Mouse (Mus musculus) forebrain, embryonic 12.5 days (tissue): ENCODE data around the gene Hsd11b2. TPM values are rescaled to one million over a fixed set of nuclear protein-coding genes. Genes with fewer than 3 reads are reported as not detected.
A peak's percentile ranks its signal among the peaks of the same experiment; 100 is the strongest.

Experiments used
- ATAC-seq: fragments of 200-750 bp; cut with Nextera tagmentation; 2 replicates; pipeline ENCODE4 v1.8.0; 2017; ENCODE audit warnings: moderate TSS enrichment; ENCODE audit not compliant: low FRiP score
- H3K27ac ChIP-seq: fragments of 300-500 bp; sonication (generic); 2 replicates; pipeline ENCODE4 v1.5.1; 2016; ENCODE audit warnings: mild to moderate bottlenecking
- H3K27me3 ChIP-seq: fragments of 300-500 bp; sonication (generic); 2 replicates; pipeline ENCODE4 v1.6.1; 2016; ENCODE audit warnings: mild to moderate bottlenecking
- H3K36me3 ChIP-seq: fragments of 300-500 bp; sonication (generic); replicated peaks from 2 replicates; pipeline ENCODE4 v1.6.1; 2016; ENCODE audit warnings: mild to moderate bottlenecking
- H3K4me1 ChIP-seq: fragments of 300-500 bp; sonication (generic); 2 replicates; pipeline ENCODE4 v1.6.1; 2016
- H3K4me2 ChIP-seq: fragments of 300-500 bp; sonication (generic); 2 replicates; pipeline ENCODE4 v1.6.1; 2016; ENCODE audit warnings: mild to moderate bottlenecking, moderate library complexity
- H3K4me3 ChIP-seq: fragments of 300-500 bp; sonication (generic); replicated peaks from 2 replicates; pipeline ENCODE4 v1.5.1; 2016; ENCODE audit warnings: mild to moderate bottlenecking
- H3K9ac ChIP-seq: fragments of 300-500 bp; sonication (generic); 2 replicates; pipeline ENCODE4 v1.6.1; 2016; ENCODE audit warnings: mild to moderate bottlenecking
- H3K9me3 ChIP-seq: fragments of 300-500 bp; sonication (generic); 2 replicates; pipeline ENCODE4 v1.6.1; 2016
- WGBS: fragments of 180-500 bp; shearing (Covaris S2); methylation state at CpG from one replicate; pipeline ENCODE4 v1.1.7; 2016; 5-methylcytosine and 5-hydroxymethylcytosine counted together
- polyA plus RNA-seq: library from polyadenylated mRNA; unstranded; fragments of >200 nt; fragmentation: Nextera tagmentation; extraction: Ambion mirVana; gene quantifications from 2 replicates; pipeline ENCODE4 v1.2.1, GENCODE M21; 2016

The Hsd11b2 gene
- polyA plus RNA-seq, result 10.9 and 12.0 TPM in 2 replicates

DNA sequence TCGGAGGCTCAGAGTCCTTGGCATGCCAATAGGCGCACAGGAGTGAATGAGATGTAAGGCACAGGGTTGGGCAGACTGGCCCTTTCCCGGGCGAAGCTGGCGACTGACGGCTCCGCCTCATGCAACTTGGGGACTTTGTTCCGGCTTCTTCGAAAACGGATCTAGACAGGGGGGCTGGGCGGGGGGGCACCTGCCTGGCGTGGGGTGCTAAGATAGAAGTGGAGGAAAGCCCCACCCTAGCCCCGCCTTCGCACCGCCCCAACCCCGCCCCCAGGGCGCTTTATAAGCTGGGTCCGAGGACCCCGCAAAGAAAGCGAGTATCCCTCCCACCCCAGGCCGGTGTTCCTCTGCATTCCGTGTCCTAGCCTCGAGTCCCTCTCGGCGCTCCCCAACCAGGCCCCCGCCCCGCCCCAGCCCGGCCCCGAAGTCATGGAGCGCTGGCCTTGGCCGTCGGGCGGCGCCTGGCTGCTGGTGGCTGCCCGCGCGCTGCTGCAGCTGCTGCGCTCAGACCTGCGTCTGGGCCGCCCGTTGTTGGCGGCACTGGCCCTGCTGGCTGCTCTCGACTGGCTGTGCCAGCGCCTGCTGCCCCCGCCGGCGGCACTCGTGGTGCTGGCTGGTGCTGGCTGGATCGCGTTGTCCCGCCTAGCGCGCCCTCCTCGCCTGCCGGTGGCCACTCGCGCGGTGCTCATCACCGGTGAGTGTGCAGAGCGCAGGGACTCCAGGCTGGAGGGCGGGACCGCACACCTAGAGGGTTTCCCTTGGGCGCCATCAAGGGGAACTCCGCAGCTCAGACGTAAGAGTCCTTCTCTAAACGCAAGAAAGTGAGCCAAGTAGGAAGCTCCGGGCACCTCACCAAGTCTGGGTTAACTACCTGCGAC is at the start of gene Hsd11b2:
Gene Hsd11b2 (plus strand): TSS at position 320 of the 878 bp plus-strand sequence.
- peak within 1 kb of the TSS; percentile 67 for H3K27ac ChIP-seq

DNA sequence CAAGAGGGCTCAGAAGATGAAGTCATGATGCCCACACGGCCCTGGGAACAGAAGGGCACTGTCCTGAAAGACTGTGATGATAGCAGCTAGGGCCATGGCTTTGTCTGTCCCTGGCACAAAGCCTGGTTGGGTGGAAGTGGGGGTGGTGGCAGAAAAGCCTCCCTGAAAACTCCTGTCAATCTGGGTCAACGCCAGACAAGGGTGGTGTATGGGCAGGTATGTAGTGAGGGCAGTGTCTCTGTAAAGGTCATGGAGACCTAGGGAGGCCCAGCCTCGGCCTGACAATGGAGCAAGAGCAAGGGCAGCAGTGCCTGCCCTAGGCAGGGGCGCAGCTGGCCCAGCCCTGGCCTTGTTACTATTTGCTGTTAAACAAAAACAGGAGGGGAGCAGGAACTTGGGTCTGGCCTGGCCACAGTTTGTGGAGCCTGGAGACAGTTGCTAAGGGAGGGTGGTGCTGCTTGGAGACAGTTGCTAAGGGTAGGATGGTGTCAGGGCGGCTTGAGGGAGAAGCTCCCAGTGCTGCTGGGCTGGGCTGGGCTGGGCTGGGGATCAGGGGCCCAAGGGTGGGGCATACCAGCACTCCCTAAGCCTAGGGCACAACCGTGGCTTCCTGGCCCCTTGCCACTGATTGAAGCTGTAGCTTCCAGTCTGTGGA is 49.4 kb upstream of the Hsd11b2 start:
- Histone ChIP-seq H3K4me3 (no peak overlapping the region), H3K9me3 (no peaks in the 10 kb centered on the region), H3K4me2 (peak overlapping the region; percentile 71; the same call in 1 of the 2 replicates), H3K36me3 (peaks cover 4% of the 10 kb centered on the region), H3K9ac (no peak overlapping the region; the same call in 1 of the 2 replicates), H3K27ac (peak overlapping the region; percentile 56), H3K4me1 (peaks cover 55% of the 10 kb centered on the region), H3K27me3 (peaks cover 27% of the 10 kb centered on the region)
- peak; percentile 39 for ATAC-seq
- WGBS, result 36% methylated on average over 6 of the region's 6 CpGs

More for the DNA sequence above, at the start of gene Hsd11b2:
- Histone ChIP-seq H3K36me3 (peaks cover 14% of the 10 kb centered on the region), H3K4me2 (peak within 1 kb of the TSS; percentile 95), H3K9ac (peak within 1 kb of the TSS; percentile 71), H3K27me3 (peaks cover 47% of the 10 kb centered on the region), H3K9me3 (no peaks in the 10 kb centered on the region), H3K4me1 (peaks cover 54% of the 10 kb centered on the region), H3K4me3 (peak within 1 kb of the TSS; percentile 65)
- 1% methylated on average over 67 of the region's 68 CpGs for WGBS
- peak; percentile 65 for ATAC-seq

DNA sequence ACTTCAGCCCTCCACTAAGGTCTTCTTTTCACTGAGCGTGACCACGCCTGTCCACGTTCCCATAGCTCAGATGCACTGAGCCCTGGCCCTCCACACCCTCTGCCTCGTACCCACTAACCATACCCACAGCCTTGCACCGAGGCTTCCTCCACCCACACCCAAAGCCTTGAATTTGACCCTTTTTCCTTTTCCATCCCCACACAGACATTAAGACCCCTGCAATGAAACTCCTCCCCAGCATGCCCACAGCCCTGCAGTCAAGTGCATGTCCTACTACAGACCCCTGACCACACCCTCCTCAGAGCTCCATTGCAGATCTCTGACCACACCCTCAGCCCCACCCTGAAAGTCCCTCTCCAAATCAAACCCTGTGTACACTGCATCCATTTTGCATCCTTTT is 48.7 kb upstream of the Hsd11b2 start:
- H3K9ac ChIP-seq, result no peak overlapping the region
- peaks cover 55% of the 10 kb centered on the region for H3K4me1 ChIP-seq
- H3K36me3 ChIP-seq, result peaks cover 4% of the 10 kb centered on the region
- no peaks in the 10 kb centered on the region for H3K9me3 ChIP-seq
- ATAC-seq, result no peak
- 90% methylated on average over 5 of the region's 5 CpGs for WGBS
- no peak overlapping the region; the same call in 1 of the 2 replicates for H3K4me3 ChIP-seq
- H3K27ac ChIP-seq, result peak overlapping the region; percentile 56; the same call in 1 of the 2 replicates
- H3K4me2 ChIP-seq, result peak overlapping the region; percentile 71
- peaks cover 27% of the 10 kb centered on the region for H3K27me3 ChIP-seq

DNA sequence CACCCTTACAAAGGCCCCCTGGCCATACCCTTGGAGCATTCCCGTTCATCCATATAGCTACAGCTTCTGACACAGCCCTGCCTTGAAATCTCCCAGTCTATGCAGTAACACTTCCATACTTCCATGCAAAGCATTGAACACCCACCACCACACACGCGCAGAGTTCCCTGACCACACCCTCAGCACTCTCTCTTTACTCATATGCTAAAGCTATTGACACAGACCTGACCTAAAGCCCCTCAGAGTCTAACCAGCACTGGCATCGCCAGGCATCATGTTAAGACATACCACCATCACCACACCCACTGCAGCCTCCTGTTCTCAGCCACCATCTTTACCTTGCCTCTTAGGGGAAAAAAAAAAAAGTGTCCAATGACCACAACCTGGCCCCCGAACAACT is 48.3 kb upstream of the Hsd11b2 start:
- Histone ChIP-seq H3K36me3 (peaks cover 8% of the 10 kb centered on the region), H3K9ac (peak overlapping the region; percentile 50; the same call in 1 of the 2 replicates), H3K27ac (no peak overlapping the region; the same call in 1 of the 2 replicates), H3K4me1 (peaks cover 59% of the 10 kb centered on the region), H3K9me3 (no peaks in the 10 kb centered on the region), H3K4me2 (peak overlapping the region; percentile 71), H3K27me3 (peaks cover 29% of the 10 kb centered on the region), H3K4me3 (peak overlapping the region; percentile 41)
- WGBS, result 85% methylated on average over 5 of the region's 5 CpGs
- no peak for ATAC-seq

DNA sequence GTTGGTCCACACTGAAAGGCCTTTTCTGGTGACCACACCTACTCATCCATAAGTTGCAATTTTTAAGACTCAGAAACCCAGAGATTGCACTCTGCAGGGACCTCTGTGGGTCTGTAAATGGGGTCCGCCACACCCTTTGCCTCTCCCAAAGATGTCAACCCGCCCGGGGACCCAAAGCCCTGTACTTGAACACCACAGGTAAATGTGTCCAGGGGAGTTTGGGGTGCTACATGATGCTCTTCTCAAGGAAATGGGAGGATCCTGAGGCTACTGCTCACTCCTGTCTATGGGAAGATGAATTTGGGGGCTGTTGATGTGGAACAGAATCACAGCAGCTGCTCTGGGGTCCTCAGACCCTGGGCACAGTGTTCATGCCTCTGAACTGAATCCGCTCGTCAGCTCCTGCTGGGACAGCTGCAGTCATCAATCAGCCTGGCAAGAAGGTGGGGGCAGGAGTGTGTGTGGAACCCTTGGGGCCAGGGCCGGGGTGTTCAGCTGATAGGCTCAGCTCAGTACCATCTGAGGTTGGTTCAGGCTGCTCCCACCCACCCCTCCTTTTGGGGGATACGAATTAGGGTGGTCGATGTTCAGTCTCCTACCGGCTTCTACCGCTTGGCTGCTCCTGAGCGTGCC is 47.8 kb upstream of the Hsd11b2 start:
- Histone ChIP-seq H3K4me1 (peaks cover 64% of the 10 kb centered on the region), H3K27ac (peak overlapping the region; percentile 71), H3K36me3 (peaks cover 11% of the 10 kb centered on the region), H3K4me3 (peak overlapping the region; percentile 41), H3K9ac (peak overlapping the region; percentile 50), H3K9me3 (no peaks in the 10 kb centered on the region), H3K4me2 (peak overlapping the region; percentile 71), H3K27me3 (peaks cover 33% of the 10 kb centered on the region)
- ATAC-seq, result no peak; the same call in 1 of the 2 replicates
- 18% methylated on average over 11 of the region's 11 CpGs for WGBS

DNA sequence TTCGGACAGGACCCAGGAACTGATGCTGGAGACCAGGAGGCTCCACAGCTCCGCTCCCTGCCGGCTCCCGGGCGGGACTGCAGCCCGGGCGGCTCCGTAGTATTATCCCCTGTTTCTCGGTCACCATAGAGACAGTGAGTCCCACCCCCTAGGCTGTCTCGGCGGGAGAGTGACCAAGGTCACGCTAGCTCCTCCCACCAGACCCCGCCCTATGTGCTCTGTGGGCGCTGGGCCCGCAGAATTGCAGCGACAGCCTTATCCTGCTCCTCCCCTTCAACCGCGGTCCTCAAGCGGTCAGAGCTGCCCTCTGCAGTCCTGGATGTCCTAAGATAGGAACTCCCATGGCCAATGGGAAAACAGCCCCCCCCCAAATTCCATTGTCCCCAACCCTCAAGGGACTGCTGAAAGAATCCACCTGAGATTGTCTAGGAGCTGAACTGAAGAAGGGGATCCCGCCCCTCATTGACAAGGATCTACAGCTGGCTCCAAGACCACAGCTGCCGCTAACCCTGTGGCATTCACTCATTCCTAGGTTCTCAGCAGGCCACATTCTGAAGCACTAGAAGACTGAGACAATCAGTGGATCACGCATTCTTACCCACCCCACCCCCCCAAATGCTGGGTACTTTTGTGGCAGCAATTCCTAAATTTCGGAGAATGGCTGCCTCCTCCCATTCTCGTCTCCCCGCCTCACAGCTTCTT is 47.1 kb upstream of the Hsd11b2 start, which contains the start of gene Tppp3:
Gene Tppp3 (minus strand): TSS at position 213 of the 702 bp plus-strand sequence.
- Histone ChIP-seq H3K27me3 (peaks cover 34% of the 10 kb centered on the region), H3K4me2 (peak within 1 kb of the TSS; percentile 71), H3K36me3 (peaks cover 12% of the 10 kb centered on the region), H3K27ac (peak within 1 kb of the TSS; percentile 71), H3K9me3 (no peaks in the 10 kb centered on the region), H3K9ac (peak within 1 kb of the TSS; percentile 50), H3K4me3 (peak within 1 kb of the TSS; percentile 41), H3K4me1 (peaks cover 65% of the 10 kb centered on the region)
- 5% methylated on average over 25 of the region's 25 CpGs for WGBS
- peak; percentile 91 for ATAC-seq

DNA sequence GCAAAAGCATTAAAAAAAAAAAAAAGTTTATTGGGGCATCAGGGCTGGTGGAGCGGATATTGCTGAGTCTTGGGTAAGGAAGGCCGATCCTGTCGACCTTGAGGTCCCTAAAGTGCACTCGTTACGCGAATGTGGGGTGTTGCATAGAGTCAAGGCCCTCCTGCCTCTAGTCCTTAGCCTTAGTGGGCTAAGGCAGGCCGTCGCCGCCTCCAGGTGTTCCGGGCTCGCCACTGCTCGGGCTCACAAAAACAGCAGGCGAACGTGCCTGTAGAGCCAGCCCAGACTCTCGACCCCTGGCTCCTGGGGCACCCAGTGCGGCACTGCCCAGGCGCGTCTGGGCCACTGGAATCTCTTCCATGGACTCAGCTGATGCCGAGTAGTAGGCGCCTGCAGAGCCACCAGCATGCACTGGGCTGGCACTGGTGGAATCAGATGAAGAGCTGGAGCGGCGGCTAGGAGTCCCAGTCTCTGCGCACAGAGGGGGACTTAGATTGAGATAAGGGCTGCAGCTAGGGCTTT is 46.1 kb upstream of the Hsd11b2 start:
- WGBS, result 15% methylated on average over 23 of the region's 23 CpGs
- Histone ChIP-seq H3K27ac (no peak overlapping the region), H3K27me3 (peaks cover 34% of the 10 kb centered on the region), H3K4me2 (no peak overlapping the region), H3K9me3 (no peaks in the 10 kb centered on the region), H3K4me1 (peaks cover 65% of the 10 kb centered on the region), H3K4me3 (no peak overlapping the region), H3K36me3 (peaks cover 8% of the 10 kb centered on the region; the same call in 1 of the 2 replicates), H3K9ac (no peak overlapping the region)
- ATAC-seq, result no peak

DNA sequence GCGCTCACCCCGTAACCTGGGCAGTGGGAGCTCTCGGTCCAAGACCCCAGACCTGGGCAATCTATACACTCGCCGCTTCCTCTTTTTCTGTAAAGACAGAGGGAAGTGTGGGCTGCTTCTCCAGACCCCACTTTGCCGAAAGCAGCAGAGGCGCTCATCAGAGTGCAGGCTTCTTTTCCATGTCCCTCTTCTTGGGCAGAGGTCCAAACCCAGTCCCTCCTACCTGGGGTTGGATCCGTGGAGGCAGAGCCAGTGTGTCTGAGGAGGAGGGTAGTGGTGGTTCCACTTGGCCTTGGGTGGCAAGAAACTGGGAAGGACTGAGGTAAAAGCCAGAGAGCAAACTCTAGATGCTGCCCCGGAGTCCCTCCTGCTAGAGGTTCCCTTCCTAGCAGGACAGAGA is 45.6 kb upstream of the Hsd11b2 start:
- H3K4me1 ChIP-seq, result peaks cover 65% of the 10 kb centered on the region
- no peak overlapping the region for H3K4me3 ChIP-seq

DNA sequence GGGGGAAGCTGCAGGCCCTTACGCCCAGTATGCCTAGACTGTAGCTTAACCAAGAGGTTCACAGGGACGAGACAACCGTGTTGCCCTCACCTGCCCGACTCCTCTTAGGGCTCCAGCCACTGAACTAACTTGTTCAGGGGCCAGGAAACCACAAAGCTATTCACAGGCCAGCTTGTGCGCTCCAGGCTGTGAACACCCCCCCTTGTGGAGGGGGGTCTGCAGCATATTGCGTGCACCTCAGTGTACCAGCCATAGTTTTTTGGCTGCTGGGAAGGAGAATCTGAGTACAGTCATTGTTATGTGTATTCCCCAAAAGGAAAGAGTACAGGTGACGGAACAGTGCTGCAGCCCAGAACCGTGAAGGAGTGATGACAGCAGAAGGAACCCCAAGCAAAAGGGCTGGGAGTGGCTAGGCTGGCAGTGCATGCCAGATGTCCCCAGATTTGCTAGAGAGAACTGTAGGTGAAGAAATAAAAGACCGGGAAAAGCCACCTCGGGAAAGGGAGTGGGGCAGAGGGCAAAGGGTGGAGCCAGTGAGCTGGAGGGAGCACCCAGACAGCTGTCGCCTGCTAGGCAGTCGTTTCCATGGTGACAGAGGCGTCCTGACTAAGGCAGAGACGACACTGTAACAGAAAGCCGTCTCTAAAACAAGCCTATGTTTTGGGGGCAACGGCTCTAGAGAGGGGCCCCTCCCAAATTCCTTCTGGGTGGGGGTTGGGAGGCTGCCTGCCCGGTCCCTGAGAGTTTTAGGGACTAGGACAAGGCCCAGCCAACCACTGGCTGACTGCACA is 44.5 kb upstream of the Hsd11b2 start:
- H3K27ac ChIP-seq, result peak overlapping the region; percentile 26
- H3K4me2 ChIP-seq, result peak overlapping the region; percentile 26
- H3K27me3 ChIP-seq, result peaks cover 34% of the 10 kb centered on the region
- H3K36me3 ChIP-seq, result peaks cover 12% of the 10 kb centered on the region; the same call in 1 of the 2 replicates
- ATAC-seq, result no peak
- peak overlapping the region; percentile 4; the same call in 1 of the 2 replicates for H3K9ac ChIP-seq
- no peak overlapping the region for H3K4me3 ChIP-seq
- 25% methylated on average over 17 of the region's 17 CpGs for WGBS
- no peaks in the 10 kb centered on the region for H3K9me3 ChIP-seq
- H3K4me1 ChIP-seq, result peaks cover 62% of the 10 kb centered on the region

More for the DNA sequence above, 45.6 kb upstream of the Hsd11b2 start:
- no peaks in the 10 kb centered on the region for H3K9me3 ChIP-seq
- H3K9ac ChIP-seq, result no peak overlapping the region
- 42% methylated on average over 9 of the region's 9 CpGs for WGBS
- no peak overlapping the region for H3K4me2 ChIP-seq
- H3K36me3 ChIP-seq, result peaks cover 8% of the 10 kb centered on the region; the same call in 1 of the 2 replicates
- H3K27me3 ChIP-seq, result peaks cover 34% of the 10 kb centered on the region
- ATAC-seq, result no peak
- no peak overlapping the region for H3K27ac ChIP-seq

DNA sequence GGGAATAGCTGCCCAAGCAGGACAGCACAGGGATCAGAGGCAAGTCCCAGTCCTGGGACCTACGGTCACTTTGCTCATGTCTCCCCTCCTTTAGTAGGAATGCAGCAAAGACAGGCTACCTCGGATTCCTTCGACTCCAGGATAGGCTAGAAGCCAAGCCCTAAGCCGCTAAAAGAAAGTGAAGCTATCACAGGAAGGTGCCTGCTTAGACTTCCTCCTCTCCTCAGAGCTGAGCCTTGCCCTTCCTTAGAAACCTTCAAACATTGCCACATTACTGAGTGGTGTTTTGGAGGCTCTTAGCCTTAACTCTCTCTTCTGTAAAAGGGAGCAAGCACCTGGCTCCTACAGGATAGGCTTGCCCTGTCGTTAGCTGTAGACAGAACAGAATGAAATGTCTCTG is 43.9 kb upstream of the Hsd11b2 start:
- H3K9me3 ChIP-seq, result no peaks in the 10 kb centered on the region
- H3K4me2 ChIP-seq, result peak overlapping the region; percentile 26; the same call in 1 of the 2 replicates
- H3K36me3 ChIP-seq, result peaks cover 12% of the 10 kb centered on the region; the same call in 1 of the 2 replicates
- peaks cover 55% of the 10 kb centered on the region for H3K4me1 ChIP-seq
- no peak overlapping the region for H3K4me3 ChIP-seq
- ATAC-seq, result no peak
- WGBS, result 44% methylated on average over 5 of the region's 5 CpGs
- H3K27me3 ChIP-seq, result peaks cover 34% of the 10 kb centered on the region
- peak overlapping the region; percentile 26; the same call in 1 of the 2 replicates for H3K27ac ChIP-seq
- no peak overlapping the region for H3K9ac ChIP-seq
